Mouse (Mus musculus): ENCODE results near the gene Etfa. TPM values are rescaled to one million over a fixed set of nuclear protein-coding genes. Genes with fewer than 3 reads are reported as not detected.
A peak's percentile ranks its signal among the peaks of the same experiment; 100 is the strongest.

Etfa gene
- polyA plus RNA-seq, 1 experiment from 2014 or later = 141 TPM

- Histone ChIP-seq H3K4me1 (ENCODE audit: control insufficient read depth, insufficient read depth, low read length) (peaks cover 3% of the 10 kb centered on the region; the same call in 1 of the 2 replicates), H3K9me3 (ENCODE audit: control insufficient read depth, low read length) (peaks cover 5% of the 10 kb centered on the region), H3K36me3 (ENCODE audit: control insufficient read depth, insufficient read depth, low read length) (no peaks in the 10 kb centered on the region), H3K27me3 (ENCODE audit: control insufficient read depth, insufficient read depth, low read length) (no peaks in the 10 kb centered on the region), H3K4me2 (no peak overlapping the region), H3K27ac (ENCODE audit: low read depth, low read length) (no peak overlapping the region), H3K4me3 (ENCODE audit: low read depth, low read length) (no peak overlapping the region), H3K9ac (ENCODE audit: low read length) (no peak overlapping the region)
- WGBS = 89% methylated on average over 3 of the region's 3 CpGs
- DNase-seq (ENCODE audit: low spot score, missing footprints) (no peak), ATAC-seq (ENCODE audit: low FRiP score) (no peak)
Observed at GRCm38 (mm10) chr9:55421786-55422185, 90.3 kb downstream of the Etfa start.

GRCm38 (mm10) chr9:55411154-55411553, 100.9 kb downstream of the Etfa start:
- Histone ChIP-seq H3K9me3 (ENCODE audit: control insufficient read depth, low read length) (no peaks in the 10 kb centered on the region), H3K4me2 (no peak overlapping the region), H3K36me3 (ENCODE audit: control insufficient read depth, insufficient read depth, low read length) (no peaks in the 10 kb centered on the region), H3K4me1 (ENCODE audit: control insufficient read depth, insufficient read depth, low read length) (peaks cover 6% of the 10 kb centered on the region; the same call in 1 of the 2 replicates), H3K9ac (ENCODE audit: low read length) (no peak overlapping the region), H3K27ac (ENCODE audit: low read depth, low read length) (no peak overlapping the region), H3K4me3 (ENCODE audit: low read depth, low read length) (no peak overlapping the region), H3K27me3 (ENCODE audit: control insufficient read depth, insufficient read depth, low read length) (no peaks in the 10 kb centered on the region)
- 39% methylated on average over 6 of the region's 6 CpGs for WGBS
- ATAC-seq (ENCODE audit: low FRiP score) (no peak), DNase-seq (ENCODE audit: low spot score, missing footprints) (no peak)

GRCm38 (mm10) chr9:55410430-55410829, 101.6 kb downstream of the Etfa start:
- WGBS = 75% methylated on average over 6 of the region's 6 CpGs
- no peak overlapping the region for H3K27ac ChIP-seq (ENCODE audit: low read depth, low read length)
- no peaks in the 10 kb centered on the region for H3K27me3 ChIP-seq (ENCODE audit: control insufficient read depth, insufficient read depth, low read length)
- H3K9me3 ChIP-seq (ENCODE audit: control insufficient read depth, low read length) = no peaks in the 10 kb centered on the region
- H3K4me3 ChIP-seq (ENCODE audit: low read depth, low read length) = no peak overlapping the region
- H3K4me1 ChIP-seq (ENCODE audit: control insufficient read depth, insufficient read depth, low read length) = peaks cover 6% of the 10 kb centered on the region; the same call in 1 of the 2 replicates
- ATAC-seq (ENCODE audit: low FRiP score) (no peak), DNase-seq (ENCODE audit: low spot score, missing footprints) (no peak)
- H3K9ac ChIP-seq (ENCODE audit: low read length) = no peak overlapping the region
- H3K36me3 ChIP-seq (ENCODE audit: control insufficient read depth, insufficient read depth, low read length) = no peaks in the 10 kb centered on the region
- no peak overlapping the region for H3K4me2 ChIP-seq

GRCm38 (mm10) chr9:55409833-55410232, 102.2 kb downstream of the Etfa start:
- Histone ChIP-seq H3K27me3 (ENCODE audit: control insufficient read depth, insufficient read depth, low read length) (no peaks in the 10 kb centered on the region), H3K9ac (ENCODE audit: low read length) (no peak overlapping the region), H3K36me3 (ENCODE audit: control insufficient read depth, insufficient read depth, low read length) (no peaks in the 10 kb centered on the region), H3K9me3 (ENCODE audit: control insufficient read depth, low read length) (no peaks in the 10 kb centered on the region), H3K27ac (ENCODE audit: low read depth, low read length) (no peak overlapping the region), H3K4me1 (ENCODE audit: control insufficient read depth, insufficient read depth, low read length) (peaks cover 6% of the 10 kb centered on the region; the same call in 1 of the 2 replicates), H3K4me3 (ENCODE audit: low read depth, low read length) (no peak overlapping the region), H3K4me2 (no peak overlapping the region)
- no peak for DNase-seq (ENCODE audit: low spot score, missing footprints)
- ATAC-seq (ENCODE audit: low FRiP score) = no peak
- WGBS = 43% methylated on average over 3 of the region's 3 CpGs

GRCm38 (mm10) chr9:55408851-55409250, 103.2 kb downstream of the Etfa start:
- Histone ChIP-seq H3K4me3 (ENCODE audit: low read depth, low read length) (no peak overlapping the region), H3K9me3 (ENCODE audit: control insufficient read depth, low read length) (no peaks in the 10 kb centered on the region), H3K4me2 (no peak overlapping the region), H3K27me3 (ENCODE audit: control insufficient read depth, insufficient read depth, low read length) (no peaks in the 10 kb centered on the region), H3K36me3 (ENCODE audit: control insufficient read depth, insufficient read depth, low read length) (no peaks in the 10 kb centered on the region), H3K4me1 (ENCODE audit: control insufficient read depth, insufficient read depth, low read length) (peaks cover 6% of the 10 kb centered on the region; the same call in 1 of the 2 replicates), H3K27ac (ENCODE audit: low read depth, low read length) (no peak overlapping the region), H3K9ac (ENCODE audit: low read length) (peak overlapping the region; percentile 39; the same call in 1 of the 2 replicates)
- 32% methylated on average over 4 of the region's 4 CpGs for WGBS
- DNase-seq (ENCODE audit: low spot score, missing footprints) = no peak
- no peak for ATAC-seq (ENCODE audit: low FRiP score)

- Histone ChIP-seq H3K4me1 (ENCODE audit: control insufficient read depth, insufficient read depth, low read length) (peaks cover 6% of the 10 kb centered on the region; the same call in 1 of the 2 replicates), H3K27ac (ENCODE audit: low read depth, low read length) (no peak overlapping the region)
Observed at GRCm38 (mm10) chr9:55406773-55407172, 105.3 kb downstream of the Etfa start.

GRCm38 (mm10) chr9:55404976-55405702, 106.9 kb downstream of the Etfa start:
- peaks cover 6% of the 10 kb centered on the region; the same call in 1 of the 2 replicates for H3K4me1 ChIP-seq (ENCODE audit: control insufficient read depth, insufficient read depth, low read length)
- H3K36me3 ChIP-seq (ENCODE audit: control insufficient read depth, insufficient read depth, low read length) = no peaks in the 10 kb centered on the region
- DNase-seq (ENCODE audit: low spot score, missing footprints) (no peak), ATAC-seq (ENCODE audit: low FRiP score) (no peak)
- no peak overlapping the region for H3K27ac ChIP-seq (ENCODE audit: low read depth, low read length)
- no peak overlapping the region for H3K9ac ChIP-seq (ENCODE audit: low read length)
- no peak overlapping the region for H3K4me2 ChIP-seq
- H3K9me3 ChIP-seq (ENCODE audit: control insufficient read depth, low read length) = no peaks in the 10 kb centered on the region
- H3K27me3 ChIP-seq (ENCODE audit: control insufficient read depth, insufficient read depth, low read length) = no peaks in the 10 kb centered on the region
- WGBS = 83% methylated on average over 6 of the region's 6 CpGs
- H3K4me3 ChIP-seq (ENCODE audit: low read depth, low read length) = no peak overlapping the region

More at GRCm38 (mm10) chr9:55406773-55407172, 105.3 kb downstream of the Etfa start:
- Histone ChIP-seq H3K9ac (ENCODE audit: low read length) (no peak overlapping the region), H3K27me3 (ENCODE audit: control insufficient read depth, insufficient read depth, low read length) (no peaks in the 10 kb centered on the region), H3K4me3 (ENCODE audit: low read depth, low read length) (no peak overlapping the region), H3K9me3 (ENCODE audit: control insufficient read depth, low read length) (no peaks in the 10 kb centered on the region), H3K36me3 (ENCODE audit: control insufficient read depth, insufficient read depth, low read length) (no peaks in the 10 kb centered on the region), H3K4me2 (no peak overlapping the region)
- DNase-seq (ENCODE audit: low spot score, missing footprints) = no peak
- 82% methylated on average over 2 of the region's 2 CpGs for WGBS
- no peak for ATAC-seq (ENCODE audit: low FRiP score)

Other genes with a start within 250 kb of the Etfa start
- 0.86 and 1.2 TPM in 2 replicates for gene Nrg4, start 185.4 kb downstream of the Etfa start, polyA plus RNA-seq (2014; fragmentation: Nextera tagmentation; extraction: Ambion mirVana)
- 0.48 and 0.57 TPM in 2 replicates for gene Tmem266, start 185.3 kb downstream of the Etfa start, polyA plus RNA-seq (2014; fragmentation: Nextera tagmentation; extraction: Ambion mirVana)
- 5.2 and 7.1 TPM in 2 replicates for gene Isl2, start 26.4 kb upstream of the Etfa start, polyA plus RNA-seq (2014; fragmentation: Nextera tagmentation; extraction: Ambion mirVana)